Mouse (Mus musculus) thymus, postnatal 36 days (tissue): ENCODE results near the gene Ppt2.

ENCODE experiments used
- DNase-seq, 2 experiments: peaks; one replicate each; pipeline ENCODE4 v3.0.0; 2022; ENCODE audit warnings: mixed read lengths in 2 of 2

The Ppt2 gene

GRCm38 (mm10) chr17:34627943-34628643 is at the start of gene Ppt2:
Ppt2 (minus strand) TSS chr17:34628510.
- peak; percentile 69 to 74 for DNase-seq

- DNase-seq = no peak
These were observed 48.4 kb upstream of the Ppt2 start for GRCm38 (mm10) chr17:34676671-34677070.

- no peak for DNase-seq
These were observed 47.8 kb upstream of the Ppt2 start for GRCm38 (mm10) chr17:34676093-34676460.

- DNase-seq = no peak
These were observed 47.1 kb upstream of the Ppt2 start for GRCm38 (mm10) chr17:34675205-34676092.

DNA sequence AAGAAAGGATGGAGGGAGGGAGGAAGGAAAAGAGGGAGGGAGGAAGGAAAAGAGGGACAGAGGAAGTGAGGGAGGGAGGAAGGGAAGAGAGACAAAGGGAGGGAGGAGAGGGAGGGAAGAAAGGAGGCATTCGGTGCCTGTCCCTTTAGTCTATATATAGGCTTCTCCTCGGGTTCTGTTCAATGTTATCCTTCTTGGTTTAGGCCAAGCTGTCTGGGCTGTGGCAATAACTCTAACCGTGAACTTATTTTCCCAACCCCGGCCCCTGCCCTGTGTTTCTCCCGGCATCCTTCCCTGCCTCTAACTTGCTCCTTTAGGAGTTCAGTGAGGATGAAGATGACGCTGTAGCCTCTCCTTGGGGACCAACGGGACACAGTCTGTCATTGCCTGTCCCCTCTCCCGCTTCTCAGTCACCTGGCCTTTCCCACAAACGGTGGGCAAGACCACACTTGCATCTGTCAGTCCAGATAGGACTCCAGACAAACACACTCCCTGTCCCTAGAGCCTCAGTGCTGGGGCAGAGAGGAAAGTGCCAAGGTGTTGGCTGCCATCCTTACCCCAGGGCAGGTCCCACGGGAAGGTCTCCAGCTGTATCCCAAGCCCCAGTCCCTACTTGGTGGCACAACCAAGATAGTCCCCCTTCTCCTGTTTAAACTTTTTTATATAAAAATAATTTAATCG is 46.4 kb upstream of the Ppt2 start:
- no peak for DNase-seq

GRCm38 (mm10) chr17:34673139-34673538 is 44.8 kb upstream of the Ppt2 start:
- DNase-seq = no peak

- no peak for DNase-seq
These were observed 44.0 kb upstream of the Ppt2 start for GRCm38 (mm10) chr17:34672246-34672792.

GRCm38 (mm10) chr17:34671151-34672066 is 43.1 kb upstream of the Ppt2 start:
- no peak for DNase-seq

GRCm38 (mm10) chr17:34670235-34670634 is 41.9 kb upstream of the Ppt2 start, which contains the start of gene Tnxb:
Tnxb (plus strand) TSS chr17:34670535.
- no peak for DNase-seq

DNA sequence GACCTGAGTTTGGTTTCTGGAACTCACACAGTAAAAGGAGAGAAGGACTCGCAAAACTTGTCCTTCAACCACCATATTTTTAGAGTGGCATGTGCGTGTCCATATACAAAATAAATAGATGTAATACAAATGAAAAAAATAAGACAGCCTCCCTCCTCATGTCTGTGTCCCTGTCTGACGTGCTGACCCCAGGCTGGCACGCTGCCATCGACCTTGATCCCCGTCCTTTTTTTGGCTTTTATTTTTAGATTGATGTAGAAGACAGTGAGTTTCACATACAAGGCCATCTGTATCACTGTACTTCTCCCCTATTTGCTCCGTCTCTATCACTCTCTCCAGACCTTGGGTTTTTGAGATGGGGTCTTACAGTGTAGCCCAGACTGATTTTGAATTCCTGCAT is 36.2 kb upstream of the Ppt2 start:
- DNase-seq = no peak

GRCm38 (mm10) chr17:34663558-34663957 is 35.2 kb upstream of the Ppt2 start:
- DNase-seq = no peak

- no peak for DNase-seq
These were observed 34.7 kb upstream of the Ppt2 start for GRCm38 (mm10) chr17:34662978-34663377.

DNA sequence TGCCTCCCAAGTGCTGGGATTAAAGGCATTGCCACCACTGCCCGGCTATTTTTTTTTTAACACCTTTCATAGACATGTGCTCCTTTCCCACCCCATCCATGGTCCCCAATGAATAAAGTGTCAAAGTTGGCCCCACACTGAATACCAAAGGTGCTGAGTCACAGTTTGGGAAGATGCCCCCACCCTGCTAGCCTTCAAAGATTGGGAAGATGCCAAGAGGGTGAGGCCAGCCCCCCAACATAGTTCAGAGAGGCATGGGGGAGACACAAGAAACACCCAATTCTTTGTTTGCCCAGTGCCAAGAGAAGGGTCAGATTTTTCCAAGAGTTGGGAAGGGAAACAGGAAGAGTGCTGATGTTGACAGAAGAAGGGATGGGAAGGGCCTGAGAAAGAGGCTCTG is 34.2 kb upstream of the Ppt2 start:
- no peak for DNase-seq

DNA sequence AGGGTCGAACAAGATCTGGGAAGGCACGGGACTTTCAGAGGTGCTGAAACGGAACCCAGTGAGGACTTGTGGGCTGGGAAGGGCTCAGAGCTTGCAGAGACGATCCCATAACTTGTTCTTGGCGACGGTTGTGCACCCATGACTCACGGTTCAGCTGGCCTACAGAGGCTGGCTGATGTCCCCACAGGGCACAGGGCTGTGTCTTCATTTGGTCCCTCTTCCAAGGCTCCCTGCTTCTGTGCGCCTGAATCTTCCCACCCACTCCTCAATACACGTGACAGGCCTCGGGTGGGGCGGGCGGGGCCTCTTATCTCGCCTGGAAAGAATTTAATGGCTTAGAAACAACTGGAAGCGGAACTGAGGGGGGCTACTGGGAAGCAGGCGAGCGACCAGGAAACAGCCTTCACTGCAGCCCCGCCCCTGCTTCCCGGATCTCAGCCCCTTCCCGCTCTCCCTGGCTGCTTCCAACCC is 32.8 kb upstream of the Ppt2 start:
- DNase-seq = no peak

DNA sequence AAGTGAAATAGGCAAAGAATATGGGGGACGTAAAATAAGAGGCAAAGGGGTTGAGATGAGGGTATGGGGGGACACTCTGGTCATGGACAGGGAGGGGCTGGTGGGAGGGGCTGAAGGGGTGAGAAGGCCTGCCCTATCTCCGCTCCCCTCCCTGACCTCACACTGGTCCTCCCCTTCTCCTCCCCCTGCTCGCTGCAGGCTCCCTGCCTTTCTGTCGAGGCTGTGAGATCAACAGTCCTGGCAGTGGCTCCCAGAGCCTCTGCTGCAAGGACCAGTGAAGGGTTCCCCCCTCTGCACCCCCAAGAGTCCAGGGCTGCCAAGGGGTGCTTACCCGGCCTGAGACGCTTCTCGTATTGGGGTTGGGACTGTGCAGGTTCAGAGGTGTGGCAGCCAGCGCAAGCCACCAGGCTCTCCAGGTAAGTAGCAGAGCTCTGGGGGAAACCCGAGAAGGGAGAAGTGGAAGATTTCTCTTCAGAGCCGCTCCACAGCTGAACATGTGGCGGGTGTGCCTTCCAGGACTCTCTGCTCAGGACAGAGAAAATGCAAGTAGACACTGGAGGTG is 32.0 kb upstream of the Ppt2 start:
- DNase-seq = no peak

DNA sequence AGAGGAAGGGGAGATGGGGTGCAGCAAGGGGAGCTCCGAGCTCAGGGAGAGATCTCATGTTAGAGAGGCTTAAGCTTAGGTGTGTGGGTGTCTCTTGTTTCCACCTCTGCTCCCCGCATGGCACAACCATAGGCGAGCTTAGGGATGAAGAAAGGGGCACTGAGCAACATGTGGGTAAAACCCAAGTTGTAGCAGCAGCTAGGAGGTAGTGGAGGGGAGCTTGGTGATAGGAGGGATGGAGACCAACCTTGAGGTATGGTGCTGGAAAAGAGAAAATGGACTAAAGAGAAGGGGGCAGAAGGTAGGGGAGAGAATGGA is 31.5 kb upstream of the Ppt2 start:
- no peak for DNase-seq

DNA sequence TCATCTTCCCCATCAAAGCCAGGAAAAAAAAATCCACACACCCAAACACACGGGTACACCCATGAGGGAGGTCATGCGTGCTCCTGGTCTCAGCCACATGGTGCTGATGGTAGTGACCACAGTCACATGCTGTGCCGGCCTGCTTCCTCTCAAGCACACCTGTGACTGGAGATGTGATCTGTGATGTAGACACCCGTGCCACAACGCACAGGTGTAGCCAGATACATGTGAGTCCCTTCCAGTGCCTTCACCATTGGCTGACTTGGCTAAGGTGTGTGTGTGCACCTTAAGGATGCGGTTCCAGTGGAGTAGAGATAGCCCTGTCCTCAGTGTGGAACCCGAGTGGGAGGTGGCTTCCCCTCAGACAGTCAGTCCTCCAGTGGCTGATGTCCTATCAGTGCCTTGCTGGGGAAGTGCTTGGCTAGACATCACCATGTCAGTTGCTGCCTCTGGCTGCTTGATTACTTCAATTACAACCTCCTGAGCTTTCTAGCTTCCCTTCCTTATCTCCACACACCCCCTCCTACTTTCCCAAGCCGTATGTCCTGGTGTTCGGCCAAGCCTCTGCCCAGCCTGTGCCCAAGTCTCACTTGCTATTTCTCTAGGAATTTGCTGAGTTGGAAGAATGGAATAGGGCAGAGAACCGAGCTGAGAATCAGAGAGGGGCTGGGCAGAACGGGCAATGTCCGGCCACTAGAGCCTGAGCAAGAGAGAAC is 31.0 kb upstream of the Ppt2 start:
- DNase-seq = no peak

- DNase-seq = no peak
These were observed 30.3 kb upstream of the Ppt2 start for GRCm38 (mm10) chr17:34658591-34658990.

GRCm38 (mm10) chr17:34658145-34658544 is 29.8 kb upstream of the Ppt2 start:
- DNase-seq = no peak

DNA sequence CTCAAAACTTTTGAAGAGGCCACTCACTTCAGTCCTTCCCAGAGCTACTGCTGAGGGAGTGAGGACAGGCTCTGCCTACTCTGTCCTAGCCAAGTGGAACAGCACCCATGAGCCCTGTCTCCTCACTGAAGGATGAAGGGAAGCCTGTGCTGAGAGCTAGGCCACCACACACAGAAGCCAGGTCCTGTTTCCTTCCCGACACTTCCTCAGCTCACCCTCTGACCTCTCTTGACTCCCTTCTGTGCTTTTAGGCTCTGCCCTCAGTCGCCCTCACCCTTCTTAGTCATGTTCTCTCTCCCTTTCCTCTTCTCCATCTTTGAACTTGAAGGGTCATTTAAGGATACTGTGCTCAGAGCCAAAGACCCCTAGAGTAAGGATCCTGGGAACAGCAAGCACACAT is 29.0 kb upstream of the Ppt2 start:
- DNase-seq = no peak

DNA sequence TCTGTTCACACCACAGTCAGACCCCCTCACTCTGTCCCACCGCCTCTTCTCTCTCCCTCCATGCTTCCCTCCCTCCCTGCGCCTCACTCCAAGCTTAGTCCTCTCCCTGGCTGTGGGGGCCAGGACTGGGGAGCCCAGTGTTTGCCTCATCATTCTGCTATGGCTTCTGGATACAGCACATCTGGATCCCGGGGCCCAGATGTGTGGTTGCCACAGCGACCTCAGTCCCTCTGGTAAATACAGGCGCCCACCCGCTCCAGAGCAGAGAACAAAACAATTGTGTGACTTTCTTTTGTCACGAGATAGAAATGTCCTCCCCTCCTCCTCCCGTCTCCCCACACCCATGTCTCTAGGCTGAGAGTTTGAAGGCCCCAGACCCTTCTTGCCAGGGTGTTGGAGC is 28.4 kb upstream of the Ppt2 start:
- no peak for DNase-seq
